Mouse (Mus musculus) lung, adult 2 months (tissue): ENCODE data around the gene Hist2h2bb.

Source experiments
- CTCF ChIP-seq: fragments of 200-500 bp; IDR thresholded peaks from 2 replicates; pipeline ENCODE4 v1.5.1; 2011; ENCODE audit warnings: mild to moderate bottlenecking, low read length, control low read depth; ENCODE audit not compliant: insufficient read depth
- POLR2A ChIP-seq: fragments of 200-500 bp; IDR thresholded peaks from 2 replicates; pipeline ENCODE4 v1.6.1; 2011; ENCODE audit warnings: low read depth, mild to moderate bottlenecking, control low read depth, low read length, borderline replicate concordance; ENCODE audit errors: extremely low read depth

GRCm38 (mm10) chr3:96298360-96298759 is 28.8 kb downstream of the Hist2h2bb start:
- TF ChIP-seq CTCF: no peak
- TF ChIP-seq POLR2A: no peak
